Mouse (Mus musculus) lung, postnatal 0 days (tissue): ENCODE results near the gene Lhfpl2.

Experiments
- CTCF ChIP-seq: IDR thresholded peaks from 2 replicates; pipeline ENCODE4 v1.5.1; 2016; ENCODE audit warnings: antibody characterized with exemption, mild to moderate bottlenecking
- EP300 ChIP-seq: IDR thresholded peaks from 2 replicates; pipeline ENCODE4 v1.6.1; 2016; ENCODE audit warnings: antibody characterized with exemption, mild to moderate bottlenecking, control low read depth

- TF ChIP-seq CTCF (no peak), EP300 (no peak)
Measured at GRCm38 (mm10) chr13:94086090-94086808, 28.7 kb downstream of the Lhfpl2 start.
